Mouse (Mus musculus) hindbrain, postnatal 0 days (tissue): ENCODE measurements at regions not wholly inside any gene's neighbourhood (a gene's known extent, or its start where the extent isn't known, plus 50 kb on each side); places are given as distances from the start of the nearest gene placed in this dataset.

Experiments
- ATAC-seq: fragments of 200-750 bp; cut with Nextera tagmentation; 2 replicates; pipeline ENCODE4 v1.8.0; 2017; ENCODE audit warnings: mild to moderate bottlenecking, moderate TSS enrichment, moderate library complexity
- DNase-seq: peaks from one replicate; pipeline ENCODE4 v3.0.0-alpha.2; 2015; ENCODE audit warnings: low spot score
- H3K27ac ChIP-seq: fragments of 300-500 bp; sonication (generic); 2 replicates; pipeline ENCODE4 v1.5.1; 2014; ENCODE audit warnings: mild to moderate bottlenecking
- H3K27me3 ChIP-seq: fragments of 300-500 bp; sonication (generic); 2 replicates; pipeline ENCODE4 v1.6.1; 2014; ENCODE audit warnings: low read length, mixed read lengths; ENCODE audit not compliant: insufficient read depth
- H3K36me3 ChIP-seq: fragments of 300-500 bp; sonication (generic); 2 replicates; pipeline ENCODE4 v1.6.1; 2014; ENCODE audit warnings: low read length, mixed read lengths; ENCODE audit not compliant: insufficient read depth
- H3K4me1 ChIP-seq: fragments of 300-500 bp; sonication (generic); 2 replicates; pipeline ENCODE4 v1.6.1; 2014; ENCODE audit warnings: antibody characterized with exemption, low read length, mixed read lengths; ENCODE audit not compliant: insufficient read depth
- H3K4me2 ChIP-seq: fragments of 300-500 bp; sonication (generic); 2 replicates; pipeline ENCODE4 v1.6.1; 2014; ENCODE audit warnings: low read depth, mild to moderate bottlenecking, low read length, moderate library complexity, mixed read lengths
- H3K4me3 ChIP-seq: fragments of 300-500 bp; sonication (generic); 2 replicates; pipeline ENCODE4 v1.5.1; 2014; ENCODE audit warnings: low read length
- H3K9ac ChIP-seq: fragments of 300-500 bp; sonication (generic); replicated peaks from 2 replicates; pipeline ENCODE4 v1.6.1; 2014; ENCODE audit warnings: mild to moderate bottlenecking, low read length, moderate library complexity, mixed read lengths
- H3K9me3 ChIP-seq: fragments of 300-500 bp; sonication (generic); 2 replicates; pipeline ENCODE4 v1.6.1; 2016; ENCODE audit warnings: low read length, mixed read lengths
- CTCF ChIP-seq: IDR thresholded peaks from 2 replicates; pipeline ENCODE4 v1.5.1; 2016; ENCODE audit warnings: antibody characterized with exemption, control low read depth, low read depth
- WGBS: fragments of 180-500 bp; shearing (Covaris S2); extraction: QIAGEN DNeasy Blood & Tissue Kit; methylation state at CpG from one replicate; pipeline ENCODE4 v1.1.7; 2014; 5-methylcytosine and 5-hydroxymethylcytosine counted together

DNA sequence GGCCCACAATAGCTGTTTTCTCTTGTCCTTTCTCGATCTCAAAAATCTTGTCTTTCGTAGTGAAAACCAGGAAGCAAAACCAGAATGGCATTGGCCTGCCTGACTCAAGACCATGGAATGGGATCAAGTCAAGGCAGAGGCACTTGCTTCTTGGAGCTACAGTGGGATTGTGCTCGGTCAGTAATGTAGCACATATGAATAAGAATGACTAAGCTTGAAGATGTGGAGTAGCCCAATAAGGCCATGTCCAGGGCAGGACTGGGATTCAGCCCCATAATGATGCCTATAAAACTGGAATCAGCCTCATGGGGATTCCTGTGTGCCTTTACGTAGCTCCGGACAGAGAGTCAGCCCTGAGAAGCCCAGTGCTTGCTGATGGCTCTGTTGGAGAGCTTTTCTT, 347.2 kb upstream of the Ubash3b start:
- WGBS, result 98% methylated on average over 5 of the region's 5 CpGs
- Histone ChIP-seq H3K9ac (no peak overlapping the region), H3K36me3 (no peaks in the 10 kb centered on the region), H3K4me3 (no peak overlapping the region), H3K27ac (no peak overlapping the region), H3K27me3 (no peaks in the 10 kb centered on the region), H3K4me2 (no peak overlapping the region), H3K4me1 (no peaks in the 10 kb centered on the region), H3K9me3 (no peaks in the 10 kb centered on the region)
- TF ChIP-seq CTCF, result no peak
- ATAC-seq (no peak), DNase-seq (no peak)

DNA sequence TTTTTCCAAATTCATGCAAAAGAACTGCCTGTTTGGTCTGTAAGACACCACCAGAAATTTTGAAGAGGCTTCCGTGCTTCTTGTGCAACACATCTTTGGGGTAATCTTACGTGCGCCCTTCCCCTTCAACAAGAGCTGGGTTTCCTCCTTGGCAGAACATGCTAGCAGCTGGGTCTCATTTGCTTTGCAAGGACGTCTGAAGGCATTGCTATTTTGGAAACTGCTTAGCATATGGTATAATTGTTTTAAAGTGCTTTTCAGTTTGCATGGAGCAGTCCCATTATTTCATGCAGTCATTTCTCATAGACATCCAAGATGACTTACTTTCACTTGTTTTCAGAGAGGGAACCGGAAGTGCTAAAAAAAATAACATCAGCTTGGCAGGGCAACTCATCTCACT, 336.8 kb upstream of the Ubash3b start:
- Histone ChIP-seq H3K4me3 (no peak overlapping the region), H3K4me2 (no peak overlapping the region), H3K27ac (no peak overlapping the region), H3K9me3 (no peaks in the 10 kb centered on the region), H3K27me3 (no peaks in the 10 kb centered on the region), H3K9ac (no peak overlapping the region), H3K4me1 (no peaks in the 10 kb centered on the region), H3K36me3 (no peaks in the 10 kb centered on the region)
- DNase-seq (no peak), ATAC-seq (no peak)
- 80% methylated on average over 5 of the region's 5 CpGs for WGBS
- TF ChIP-seq CTCF, result no peak

DNA sequence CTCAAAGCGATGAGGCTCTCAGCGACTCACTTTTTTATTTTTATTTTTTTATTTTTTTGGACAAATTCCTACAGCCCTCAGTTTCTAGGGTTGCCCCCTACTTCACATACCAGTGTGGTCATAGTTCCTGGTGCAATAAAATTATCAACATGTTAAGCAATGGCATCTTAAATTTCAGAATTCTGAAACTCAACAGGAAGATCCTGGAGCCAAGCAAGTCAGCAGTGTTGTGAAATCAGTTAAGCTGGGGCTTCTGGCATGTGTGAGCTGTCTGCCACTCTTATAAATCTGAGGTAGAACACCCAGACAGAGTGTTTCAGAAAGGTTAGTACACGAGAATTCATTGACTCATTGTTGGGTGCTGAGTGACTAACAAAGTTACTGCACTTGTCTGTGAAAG, 328.6 kb upstream of the Ubash3b start:
- Histone ChIP-seq H3K4me1 (no peaks in the 10 kb centered on the region), H3K4me2 (no peak overlapping the region), H3K9me3 (no peaks in the 10 kb centered on the region), H3K36me3 (no peaks in the 10 kb centered on the region), H3K27ac (no peak overlapping the region), H3K9ac (no peak overlapping the region), H3K4me3 (no peak overlapping the region), H3K27me3 (no peaks in the 10 kb centered on the region)
- WGBS, result 91% methylated on average over 3 of the region's 3 CpGs
- ATAC-seq, result no peak
- TF ChIP-seq CTCF, result no peak
- no peak for DNase-seq

DNA sequence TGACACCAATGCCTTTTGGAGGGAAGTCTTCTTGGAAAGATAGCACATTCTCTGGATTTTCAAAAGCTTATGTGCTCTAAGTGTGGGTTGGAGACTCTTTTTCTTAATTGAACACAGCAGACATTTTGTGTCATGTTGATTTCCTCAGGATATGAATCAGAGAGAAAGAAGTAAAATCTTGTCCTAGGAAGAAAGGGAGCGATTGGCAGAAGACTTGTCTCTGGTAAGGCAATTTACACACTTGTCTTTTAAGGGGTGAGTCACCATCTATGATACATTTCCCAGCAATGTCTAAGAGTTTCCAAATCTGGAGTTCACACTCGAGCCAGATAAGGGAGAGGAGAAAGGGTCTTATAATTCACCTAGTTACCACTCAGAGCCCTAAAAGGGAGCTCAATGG, 326.5 kb upstream of the Ubash3b start:
- DNase-seq (no peak), ATAC-seq (no peak)
- Histone ChIP-seq H3K9ac (no peak overlapping the region), H3K27ac (no peak overlapping the region), H3K4me2 (no peak overlapping the region), H3K9me3 (no peaks in the 10 kb centered on the region), H3K27me3 (no peaks in the 10 kb centered on the region), H3K4me3 (no peak overlapping the region), H3K36me3 (no peaks in the 10 kb centered on the region), H3K4me1 (no peaks in the 10 kb centered on the region)
- 88% methylated on average over 2 of the region's 2 CpGs for WGBS
- no peak for TF ChIP-seq CTCF

GRCm38 (mm10) chr9:41483218-41483617, 321.7 kb upstream of the Ubash3b start:
- ATAC-seq (no peak), DNase-seq (no peak)
- no peaks in the 10 kb centered on the region for H3K4me1 ChIP-seq
- H3K36me3 ChIP-seq, result no peaks in the 10 kb centered on the region
- no peaks in the 10 kb centered on the region for H3K9me3 ChIP-seq
- no peak overlapping the region for H3K9ac ChIP-seq
- no peak overlapping the region for H3K4me2 ChIP-seq
- no peak overlapping the region for H3K27ac ChIP-seq
- WGBS, result 92% methylated on average over 3 of the region's 3 CpGs
- no peak for TF ChIP-seq CTCF
- no peak overlapping the region for H3K4me3 ChIP-seq
- H3K27me3 ChIP-seq, result no peaks in the 10 kb centered on the region

- WGBS, result 94% methylated on average over 6 of the region's 6 CpGs
- no peak for TF ChIP-seq CTCF
- H3K9ac ChIP-seq, result no peak overlapping the region
- H3K9me3 ChIP-seq, result no peaks in the 10 kb centered on the region
- no peak for DNase-seq
- no peak overlapping the region for H3K4me2 ChIP-seq
- ATAC-seq, result no peak
- no peaks in the 10 kb centered on the region for H3K36me3 ChIP-seq
- H3K4me3 ChIP-seq, result no peak overlapping the region
- H3K27ac ChIP-seq, result no peak overlapping the region
- no peaks in the 10 kb centered on the region for H3K27me3 ChIP-seq
- no peaks in the 10 kb centered on the region for H3K4me1 ChIP-seq
Observed at GRCm38 (mm10) chr9:41481611-41482266, 320.2 kb upstream of the Ubash3b start.

- TF ChIP-seq CTCF, result no peak
- peaks cover 1% of the 10 kb centered on the region; the same call in 1 of the 2 replicates for H3K4me1 ChIP-seq
- DNase-seq (no peak), ATAC-seq (no peak)
- no peaks in the 10 kb centered on the region for H3K9me3 ChIP-seq
- H3K4me3 ChIP-seq, result no peak overlapping the region
- no peak overlapping the region for H3K9ac ChIP-seq
- H3K27me3 ChIP-seq, result no peaks in the 10 kb centered on the region
- no peak overlapping the region for H3K4me2 ChIP-seq
- H3K27ac ChIP-seq, result no peak overlapping the region
- no peaks in the 10 kb centered on the region for H3K36me3 ChIP-seq
- 92% methylated on average over 13 of the region's 13 CpGs for WGBS
Observed at GRCm38 (mm10) chr9:41479854-41480749, 318.6 kb upstream of the Ubash3b start.
